Mouse (Mus musculus) bone marrow macrophage, adult 2 months (primary cell): ENCODE measurements at regions not wholly inside any gene's neighbourhood (a gene's known extent, or its start where the extent isn't known, plus 50 kb on each side); places are given as distances from the start of the nearest gene placed in this dataset.

Source experiments
- H3K27ac ChIP-seq: 2 replicates; pipeline ENCODE4 v1.5.1; 2012; ENCODE audit warnings: low read depth, low read length; ENCODE audit not compliant: insufficient read depth
- H3K4me1 ChIP-seq: 2 replicates; pipeline ENCODE4 v1.6.1; 2012; ENCODE audit warnings: low read length; ENCODE audit not compliant: control insufficient read depth, insufficient read depth
- H3K4me3 ChIP-seq: 2 replicates; pipeline ENCODE4 v1.5.1; 2012; ENCODE audit warnings: mild to moderate bottlenecking, low read length, moderate library complexity; ENCODE audit not compliant: insufficient read depth
- CTCF ChIP-seq: IDR thresholded peaks from 2 replicates; pipeline ENCODE4 v1.5.1; 2012; ENCODE audit warnings: low read depth, mild to moderate bottlenecking, low read length, moderate library complexity
- POLR2A ChIP-seq: IDR thresholded peaks from 2 replicates; pipeline ENCODE4 v1.6.1; 2012; ENCODE audit warnings: mild to moderate bottlenecking, low read depth, low read length, borderline replicate concordance

- Histone ChIP-seq H3K27ac (no peak overlapping the region), H3K4me1 (no peaks in the 10 kb centered on the region), H3K4me3 (no peak overlapping the region)
- TF ChIP-seq POLR2A (no peak), CTCF (no peak)
These were observed 159.5 kb upstream of the Eomes start for GRCm38 (mm10) chr9:118318357-118319140.

GRCm38 (mm10) chr9:118323796-118324195 lies 154.2 kb upstream of the Eomes start:
- H3K4me1 ChIP-seq, result no peaks in the 10 kb centered on the region
- no peak overlapping the region for H3K27ac ChIP-seq
- H3K4me3 ChIP-seq, result no peak overlapping the region
- TF ChIP-seq CTCF (no peak), POLR2A (no peak)

- no peak for TF ChIP-seq POLR2A
- TF ChIP-seq CTCF, result no peak
- no peaks in the 10 kb centered on the region for H3K4me1 ChIP-seq
- no peak overlapping the region for H3K4me3 ChIP-seq
- no peak overlapping the region for H3K27ac ChIP-seq
These were observed 151.4 kb upstream of the Eomes start for GRCm38 (mm10) chr9:118326656-118327055.

- no peaks in the 10 kb centered on the region for H3K4me1 ChIP-seq
- TF ChIP-seq CTCF, result no peak
- no peak for TF ChIP-seq POLR2A
- H3K4me3 ChIP-seq, result no peak overlapping the region
- no peak overlapping the region for H3K27ac ChIP-seq
These were observed 150.1 kb upstream of the Eomes start for GRCm38 (mm10) chr9:118327904-118328303.

GRCm38 (mm10) chr9:118341401-118341800 lies 136.6 kb upstream of the Eomes start:
- no peak overlapping the region for H3K4me3 ChIP-seq
- H3K27ac ChIP-seq, result no peak overlapping the region
- no peak for TF ChIP-seq POLR2A
- TF ChIP-seq CTCF, result no peak
- no peaks in the 10 kb centered on the region for H3K4me1 ChIP-seq

GRCm38 (mm10) chr9:118354911-118355310 lies 123.1 kb upstream of the Eomes start:
- no peak overlapping the region for H3K4me3 ChIP-seq
- H3K27ac ChIP-seq, result no peak overlapping the region
- no peaks in the 10 kb centered on the region for H3K4me1 ChIP-seq
- TF ChIP-seq POLR2A (no peak), CTCF (no peak)

GRCm38 (mm10) chr9:118357406-118357805 lies 120.6 kb upstream of the Eomes start:
- TF ChIP-seq CTCF (no peak), POLR2A (no peak)
- Histone ChIP-seq H3K27ac (no peak overlapping the region), H3K4me1 (no peaks in the 10 kb centered on the region), H3K4me3 (no peak overlapping the region)

GRCm38 (mm10) chr9:118363929-118364328 lies 114.1 kb upstream of the Eomes start:
- Histone ChIP-seq H3K4me3 (no peak overlapping the region), H3K4me1 (no peaks in the 10 kb centered on the region), H3K27ac (no peak overlapping the region)
- TF ChIP-seq CTCF (no peak), POLR2A (no peak)

GRCm38 (mm10) chr9:118365431-118365830 lies 112.6 kb upstream of the Eomes start:
- Histone ChIP-seq H3K4me3 (no peak overlapping the region), H3K27ac (no peak overlapping the region), H3K4me1 (no peaks in the 10 kb centered on the region)
- TF ChIP-seq CTCF, result no peak

- H3K4me3 ChIP-seq, result no peak overlapping the region
- TF ChIP-seq CTCF (no peak), POLR2A (no peak)
- H3K4me1 ChIP-seq, result no peaks in the 10 kb centered on the region
- H3K27ac ChIP-seq, result no peak overlapping the region
These were observed 110.7 kb upstream of the Eomes start for GRCm38 (mm10) chr9:118367314-118367713.

GRCm38 (mm10) chr9:118370581-118370980 lies 107.4 kb upstream of the Eomes start:
- Histone ChIP-seq H3K27ac (no peak overlapping the region), H3K4me1 (no peaks in the 10 kb centered on the region), H3K4me3 (no peak overlapping the region)
- no peak for TF ChIP-seq CTCF
- no peak for TF ChIP-seq POLR2A
